Mouse (Mus musculus): ENCODE data around the gene Ctdspl. TPM values are rescaled to one million over a fixed set of nuclear protein-coding genes. Genes with fewer than 3 reads are reported as not detected.

Ctdspl gene
- polyA plus RNA-seq, 1 experiment from 2014 or later, result 25.3 TPM

- POLR2A ChIA-PET, result no interaction called here
- DNase-seq (ENCODE audit: low read depth, low spot score), result no peak
- ATAC-seq, result no peak
- CTCF ChIA-PET, result interaction anchor here (1.3 kb wide), 2 partner anchors 9 to 21 kb away, joined by 3 to 4 read pairs; no protein-coding TSS in a partner anchor
- TF ChIP-seq CTCF (IDR thresholded peaks at IDR 0.05), result no peak
- no peaks in the 10 kb centered on the region for H3K27me3 ChIP-seq
- in situ Hi-C loops (cut with MboI; ENCODE audit: low pct_unique_long_range_greater_than_20kb), result no loop called here
These were observed 35.6 kb upstream of the Ctdspl start for GRCm38 (mm10) chr9:118890645-118891044.

GRCm38 (mm10) chr9:118891068-118891467 lies 35.2 kb upstream of the Ctdspl start:
- POLR2A ChIA-PET, result no interaction called here
- no peaks in the 10 kb centered on the region for H3K27me3 ChIP-seq
- in situ Hi-C loops (cut with MboI; ENCODE audit: low pct_unique_long_range_greater_than_20kb), result no loop called here
- ATAC-seq (no peak), DNase-seq (ENCODE audit: low read depth, low spot score) (no peak)
- CTCF ChIA-PET, result interaction anchor here (1.3 to 1.9 kb wide), 3 partner anchors 9 to 301 kb away, joined by 4 to 7 read pairs (median 5); no protein-coding TSS in a partner anchor
- no peak for TF ChIP-seq CTCF (IDR thresholded peaks at IDR 0.05)

- ChIA-PET CTCF (interaction anchor here (1.3 to 1.9 kb wide), 3 partner anchors 10 to 302 kb away, joined by 5 to 7 read pairs (median 5); no protein-coding TSS in a partner anchor), POLR2A (no interaction called here)
- ATAC-seq (peak; percentile 51), DNase-seq (ENCODE audit: low read depth, low spot score) (no peak)
- in situ Hi-C loops (cut with MboI; ENCODE audit: low pct_unique_long_range_greater_than_20kb), result no loop called here
- no peaks in the 10 kb centered on the region for H3K27me3 ChIP-seq
- no peak for TF ChIP-seq CTCF (IDR thresholded peaks at IDR 0.05)
These were observed 34.7 kb upstream of the Ctdspl start for GRCm38 (mm10) chr9:118891593-118891992.

GRCm38 (mm10) chr9:118895101-118895500 lies 31.2 kb upstream of the Ctdspl start:
- H3K27me3 ChIP-seq, result no peaks in the 10 kb centered on the region
- TF ChIP-seq CTCF (IDR thresholded peaks at IDR 0.05), result peak; percentile 31
- DNase-seq (ENCODE audit: low read depth, low spot score) (no peak), ATAC-seq (no peak)
- POLR2A ChIA-PET, result no interaction called here
- CTCF ChIA-PET, result interaction anchor here (2.8 kb wide), 1 partner anchor 13 kb away, joined by 10 read pairs; no protein-coding TSS in a partner anchor
- in situ Hi-C loops (cut with MboI; ENCODE audit: low pct_unique_long_range_greater_than_20kb), result no loop called here

GRCm38 (mm10) chr9:118900677-118901076 lies 25.6 kb upstream of the Ctdspl start:
- ChIA-PET CTCF (interaction anchor here (0.8 kb wide), 1 partner anchor 28 kb away, joined by 3 read pairs; no protein-coding TSS in a partner anchor), POLR2A (no interaction called here)
- ATAC-seq (no peak), DNase-seq (ENCODE audit: low read depth, low spot score) (no peak)
- in situ Hi-C loops (cut with MboI; ENCODE audit: low pct_unique_long_range_greater_than_20kb), result no loop called here
- TF ChIP-seq CTCF (IDR thresholded peaks at IDR 0.05), result no peak
- no peaks in the 10 kb centered on the region for H3K27me3 ChIP-seq

- ATAC-seq, result no peak
- no peak for DNase-seq (ENCODE audit: low read depth, low spot score)
- TF ChIP-seq CTCF (IDR thresholded peaks at IDR 0.05), result no peak
- H3K27me3 ChIP-seq, result no peaks in the 10 kb centered on the region
- POLR2A ChIA-PET, result no interaction called here
- in situ Hi-C loops (cut with MboI; ENCODE audit: low pct_unique_long_range_greater_than_20kb), result no loop called here
- CTCF ChIA-PET, result no interaction called here
These were observed 24.3 kb upstream of the Ctdspl start for GRCm38 (mm10) chr9:118901917-118902316.

GRCm38 (mm10) chr9:118907934-118908620 lies 18.2 kb upstream of the Ctdspl start:
- no peaks in the 10 kb centered on the region for H3K27me3 ChIP-seq
- ATAC-seq, result no peak
- POLR2A ChIA-PET, result no interaction called here
- in situ Hi-C loops (cut with MboI; ENCODE audit: low pct_unique_long_range_greater_than_20kb), result no loop called here
- DNase-seq (ENCODE audit: low read depth, low spot score), result no peak
- CTCF ChIA-PET, result interaction anchor here (0.7 to 2.4 kb wide), 19 partner anchors 9 to 321 kb away, joined by 3 to 19 read pairs (median 5); partner anchors contain the start of gene Itga9
- peak; percentile 94 for TF ChIP-seq CTCF (IDR thresholded peaks at IDR 0.05)

- DNase-seq (ENCODE audit: low read depth, low spot score), result no peak
- no peak for ATAC-seq
- CTCF ChIA-PET, result interaction anchor here (0.9 kb wide), 1 partner anchor 324 kb away, joined by 3 read pairs; no protein-coding TSS in a partner anchor
- H3K27me3 ChIP-seq, result no peaks in the 10 kb centered on the region
- POLR2A ChIA-PET, result no interaction called here
- TF ChIP-seq CTCF (IDR thresholded peaks at IDR 0.05), result no peak
- in situ Hi-C loops (cut with MboI; ENCODE audit: low pct_unique_long_range_greater_than_20kb), result loop anchor here (5.0 kb wide), 1 partner anchor 326 kb away; no protein-coding TSS in a partner anchor
These were observed 13.2 kb upstream of the Ctdspl start for GRCm38 (mm10) chr9:118913048-118913447.

GRCm38 (mm10) chr9:118913613-118914012 lies 12.6 kb upstream of the Ctdspl start:
- DNase-seq (ENCODE audit: low read depth, low spot score) (no peak), ATAC-seq (no peak)
- CTCF ChIA-PET, result interaction anchor here (0.9 to 1.5 kb wide), 2 partner anchors 112 to 325 kb away, joined by 3 to 5 read pairs; no protein-coding TSS in a partner anchor
- POLR2A ChIA-PET, result no interaction called here
- TF ChIP-seq CTCF (IDR thresholded peaks at IDR 0.05), result no peak
- H3K27me3 ChIP-seq, result no peaks in the 10 kb centered on the region
- in situ Hi-C loops (cut with MboI; ENCODE audit: low pct_unique_long_range_greater_than_20kb), result loop anchor here (5.0 kb wide), 1 partner anchor 326 kb away; no protein-coding TSS in a partner anchor

- CTCF ChIA-PET, result interaction anchor here (1.0 to 1.5 kb wide), 2 partner anchors 111 to 328 kb away, joined by 3 to 5 read pairs; no protein-coding TSS in a partner anchor
- POLR2A ChIA-PET, result interaction anchor here (0.7 kb wide), 1 partner anchor 671 kb away, joined by 4 read pairs; no protein-coding TSS in a partner anchor
- no peaks in the 10 kb centered on the region for H3K27me3 ChIP-seq
- DNase-seq (ENCODE audit: low read depth, low spot score) (no peak), ATAC-seq (no peak)
- in situ Hi-C loops (cut with MboI; ENCODE audit: low pct_unique_long_range_greater_than_20kb), result loop anchor here (5.0 kb wide), 1 partner anchor 327 kb away; no protein-coding TSS in a partner anchor
- no peak for TF ChIP-seq CTCF (IDR thresholded peaks at IDR 0.05)
These were observed 11.7 kb upstream of the Ctdspl start for GRCm38 (mm10) chr9:118914589-118914988.

- no peaks in the 10 kb centered on the region for H3K27me3 ChIP-seq
- ATAC-seq (no peak), DNase-seq (ENCODE audit: low read depth, low spot score) (no peak)
- peak; percentile 74 for TF ChIP-seq CTCF (IDR thresholded peaks at IDR 0.05)
- CTCF ChIA-PET, result no interaction called here
- in situ Hi-C loops (cut with MboI; ENCODE audit: low pct_unique_long_range_greater_than_20kb), result no loop called here
- POLR2A ChIA-PET, result interaction anchor here (0.7 kb wide), 1 partner anchor 672 kb away, joined by 4 read pairs; no protein-coding TSS in a partner anchor
These were observed 11.0 kb upstream of the Ctdspl start for GRCm38 (mm10) chr9:118915290-118915689.

All from Patski (cell line).